Mouse (Mus musculus) limb, embryonic 12.5 days (tissue): ENCODE data around the gene Srsf3. TPM values are rescaled to one million over a fixed set of nuclear protein-coding genes. Genes with fewer than 3 reads are reported as not detected.
"Not testable (repeated sequence)": the region's sequence is repeated elsewhere in the genome, so short reads cannot be mapped to it uniquely, and the experiment has no call there.

ENCODE experiments used
- ATAC-seq: fragments of 200-750 bp; cut with Nextera tagmentation; 2 replicates; pipeline ENCODE4 v1.8.0; 2017; ENCODE audit warnings: low read depth, moderate TSS enrichment; ENCODE audit not compliant: insufficient number of reproducible peaks, insufficient read depth, low FRiP score, low TSS enrichment
- H3K27ac ChIP-seq: fragments of 300-500 bp; sonication (generic); 2 replicates; pipeline ENCODE4 v1.5.1; 2016; ENCODE audit warnings: mild to moderate bottlenecking, moderate library complexity
- H3K27me3 ChIP-seq: fragments of 300-500 bp; sonication (generic); 2 replicates; pipeline ENCODE4 v1.6.1; 2016; ENCODE audit warnings: mild to moderate bottlenecking, moderate library complexity
- H3K36me3 ChIP-seq: fragments of 300-500 bp; sonication (generic); 2 replicates; pipeline ENCODE4 v1.6.1; 2016; ENCODE audit warnings: mild to moderate bottlenecking, moderate library complexity
- H3K4me1 ChIP-seq: fragments of 300-500 bp; sonication (generic); replicated peaks from 2 replicates; pipeline ENCODE4 v1.6.1; 2016
- H3K4me2 ChIP-seq: fragments of 300-500 bp; sonication (generic); 2 replicates; pipeline ENCODE4 v1.6.1; 2016; ENCODE audit warnings: mild to moderate bottlenecking, moderate library complexity
- H3K4me3 ChIP-seq: fragments of 300-500 bp; sonication (generic); replicated peaks from 2 replicates; pipeline ENCODE4 v1.5.1; 2016; ENCODE audit warnings: mild to moderate bottlenecking
- H3K9ac ChIP-seq: fragments of 300-500 bp; sonication (generic); replicated peaks from 2 replicates; pipeline ENCODE4 v1.6.1; 2016; ENCODE audit warnings: mild to moderate bottlenecking, moderate library complexity
- H3K9me3 ChIP-seq: fragments of 300-500 bp; sonication (generic); 2 replicates; pipeline ENCODE4 v1.6.1; 2016; ENCODE audit warnings: mild to moderate bottlenecking, moderate library complexity
- WGBS: fragments of 180-500 bp; shearing (Covaris S2); methylation state at CpG from one replicate; pipeline ENCODE4 v1.1.7; 2016; 5-methylcytosine and 5-hydroxymethylcytosine counted together
- polyA plus RNA-seq: library from polyadenylated mRNA; unstranded; fragments of >200 nt; fragmentation: Nextera tagmentation; extraction: Ambion mirVana; gene quantifications from 2 replicates; pipeline ENCODE4 v1.2.1, GENCODE M21; 2016

Srsf3 gene
- polyA plus RNA-seq, 1 experiment from 2014 or later = 826 TPM

- peak overlapping the region; percentile 76 for H3K4me3 ChIP-seq
- H3K27ac ChIP-seq = peak overlapping the region; percentile 99
- H3K4me1 ChIP-seq = peaks cover 22% of the 10 kb centered on the region
- no peaks in the 10 kb centered on the region for H3K9me3 ChIP-seq
- under 1% methylated on average over 26 of the region's 26 CpGs for WGBS
- H3K27me3 ChIP-seq = no peaks in the 10 kb centered on the region
- H3K4me2 ChIP-seq = peak overlapping the region; percentile 60
- ATAC-seq = no peak
- peak overlapping the region; percentile 98 for H3K9ac ChIP-seq
- peaks cover 19% of the 10 kb centered on the region for H3K36me3 ChIP-seq
These were observed 606 bp upstream of the Srsf3 start for GRCm38 (mm10) chr17:29031771-29032273.

GRCm38 (mm10) chr17:29033569-29034061 is 1.2 kb downstream of the Srsf3 start:
- 0% methylated on average over 6 of the region's 6 CpGs for WGBS
- H3K27ac ChIP-seq = 0 out of 2 replicates have a peak overlapping the region, but pooled peaks have one; percentile 99
- H3K27me3 ChIP-seq = no peaks in the 10 kb centered on the region
- ATAC-seq = no peak
- H3K9ac ChIP-seq = peak overlapping the region; percentile 98
- peak overlapping the region; percentile 76 for H3K4me3 ChIP-seq
- H3K4me1 ChIP-seq = peaks cover 24% of the 10 kb centered on the region
- H3K9me3 ChIP-seq = no peaks in the 10 kb centered on the region
- peaks cover 37% of the 10 kb centered on the region for H3K36me3 ChIP-seq
- H3K4me2 ChIP-seq = peak overlapping the region; percentile 92

- no peak for ATAC-seq
- Histone ChIP-seq H3K9me3 (no peaks in the 10 kb centered on the region), H3K27me3 (no peaks in the 10 kb centered on the region), H3K4me1 (peaks cover 24% of the 10 kb centered on the region), H3K36me3 (peaks cover 43% of the 10 kb centered on the region), H3K9ac (peak overlapping the region; percentile 98), H3K4me2 (peak overlapping the region; percentile 92), H3K27ac (no peak overlapping the region), H3K4me3 (peak overlapping the region; percentile 76)
These were observed 1.8 kb downstream of the Srsf3 start for GRCm38 (mm10) chr17:29034264-29034663.

DNA sequence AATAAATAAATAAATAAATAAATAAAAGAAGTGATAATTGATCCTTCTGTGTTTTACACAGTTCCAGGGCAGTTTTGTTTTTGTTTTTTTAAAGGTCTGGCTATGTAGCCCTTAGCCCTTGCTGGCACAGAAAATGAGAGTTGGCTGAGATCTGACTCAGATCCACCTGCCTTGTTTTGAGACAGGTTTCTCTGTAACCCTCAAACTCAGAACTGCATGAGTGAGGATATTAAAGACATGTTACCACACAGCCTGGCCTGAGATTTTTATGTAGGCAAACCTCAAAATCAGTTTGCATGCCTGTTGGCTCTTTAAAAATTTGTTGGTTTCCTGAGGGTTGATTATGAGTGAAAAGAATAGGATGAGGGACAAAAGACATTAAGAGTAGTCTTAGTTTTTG is 3.1 kb downstream of the Srsf3 start:
- Histone ChIP-seq H3K27ac (no peak overlapping the region), H3K4me2 (peak overlapping the region; percentile 92), H3K9ac (no peak overlapping the region), H3K27me3 (no peaks in the 10 kb centered on the region), H3K36me3 (peaks cover 55% of the 10 kb centered on the region), H3K4me1 (peaks cover 24% of the 10 kb centered on the region), H3K9me3 (no peaks in the 10 kb centered on the region), H3K4me3 (peak overlapping the region; percentile 76)
- no peak for ATAC-seq

DNA sequence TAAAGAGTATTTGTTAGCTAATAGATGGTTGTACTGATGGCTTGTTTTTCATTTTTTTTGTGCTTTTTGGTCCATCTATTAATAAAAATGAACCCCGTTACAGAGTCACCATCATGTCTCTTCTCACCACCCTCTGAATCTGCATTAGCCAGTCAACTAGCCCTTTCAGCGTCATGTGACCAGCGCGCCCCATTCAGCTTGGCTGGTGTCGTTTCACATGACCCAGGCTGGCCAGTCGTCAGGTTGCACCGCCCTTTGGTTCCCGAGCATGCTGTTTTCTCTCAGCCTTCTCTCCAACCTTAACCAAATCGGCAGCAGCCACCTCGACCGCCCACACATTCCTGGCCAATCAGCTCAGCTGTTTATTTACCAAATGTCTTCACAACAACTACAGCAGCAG is 6.9 kb downstream of the Srsf3 start:
- peaks cover 19% of the 10 kb centered on the region for H3K4me1 ChIP-seq
- no peak overlapping the region for H3K4me3 ChIP-seq
- H3K9me3 ChIP-seq = no peaks in the 10 kb centered on the region
- H3K27me3 ChIP-seq = no peaks in the 10 kb centered on the region
- H3K9ac ChIP-seq = no peak overlapping the region
- 77% methylated on average over 11 of the region's 11 CpGs for WGBS
- H3K4me2 ChIP-seq = no peak overlapping the region
- no peak overlapping the region for H3K27ac ChIP-seq
- H3K36me3 ChIP-seq = peaks cover 91% of the 10 kb centered on the region
- no peak for ATAC-seq

GRCm38 (mm10) chr17:29041632-29042031 is 9.2 kb downstream of the Srsf3 start:
- not testable (repeated sequence) for H3K27me3 ChIP-seq, H3K4me2 ChIP-seq, H3K9ac ChIP-seq, H3K9me3 ChIP-seq, ATAC-seq, H3K4me3 ChIP-seq, H3K4me1 ChIP-seq, H3K27ac ChIP-seq
- H3K36me3 ChIP-seq = peaks cover 95% of the 10 kb centered on the region
- WGBS = 94% methylated on average over 3 of the region's 3 CpGs

GRCm38 (mm10) chr17:29042569-29042968 is 10.1 kb downstream of the Srsf3 start:
- Histone ChIP-seq H3K9ac (no peak overlapping the region), H3K36me3 (peaks cover 95% of the 10 kb centered on the region)

DNA sequence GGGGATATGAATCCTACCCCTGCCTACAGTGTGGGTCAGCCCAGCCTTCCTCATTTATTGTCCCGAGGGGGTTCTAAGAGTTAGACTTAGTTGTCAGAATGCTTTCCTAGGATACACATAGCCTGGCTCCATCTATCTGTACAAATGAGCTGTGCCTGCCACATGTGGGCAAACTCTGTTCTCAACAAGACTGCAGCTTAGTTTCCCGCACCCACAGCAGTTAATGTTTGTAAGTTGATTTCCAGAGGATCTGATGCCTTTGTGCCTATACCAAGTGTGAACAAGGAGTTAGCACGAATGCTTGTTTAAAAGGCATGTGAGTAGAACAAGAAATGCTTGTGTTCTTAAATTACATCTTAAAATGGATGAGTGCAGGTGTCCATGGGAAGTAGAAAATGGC is 11.2 kb downstream of the Srsf3 start:
- Histone ChIP-seq H3K9me3 (no peaks in the 10 kb centered on the region), H3K27ac (no peak overlapping the region), H3K4me3 (no peak overlapping the region), H3K27me3 (no peaks in the 10 kb centered on the region), H3K9ac (no peak overlapping the region), H3K4me1 (peaks cover under 1% of the 10 kb centered on the region; the same call in 1 of the 2 replicates), H3K36me3 (peaks cover 91% of the 10 kb centered on the region), H3K4me2 (no peak overlapping the region)
- 89% methylated on average over 3 of the region's 3 CpGs for WGBS
- no peak for ATAC-seq

More at GRCm38 (mm10) chr17:29042569-29042968, 10.1 kb downstream of the Srsf3 start:
- peaks cover 3% of the 10 kb centered on the region; the same call in 1 of the 2 replicates for H3K4me1 ChIP-seq
- H3K27ac ChIP-seq = no peak overlapping the region
- no peaks in the 10 kb centered on the region for H3K27me3 ChIP-seq
- no peaks in the 10 kb centered on the region for H3K9me3 ChIP-seq
- ATAC-seq = no peak
- H3K4me3 ChIP-seq = no peak overlapping the region
- no peak overlapping the region for H3K4me2 ChIP-seq

GRCm38 (mm10) chr17:29044146-29044924 is 11.9 kb downstream of the Srsf3 start:
- no peak overlapping the region for H3K4me3 ChIP-seq
- ATAC-seq = no peak

GRCm38 (mm10) chr17:29044925-29045319 is 12.5 kb downstream of the Srsf3 start:
- no peak overlapping the region for H3K4me2 ChIP-seq
- no peaks in the 10 kb centered on the region for H3K9me3 ChIP-seq
- H3K27ac ChIP-seq = no peak overlapping the region
- no peak for ATAC-seq
- no peak overlapping the region for H3K9ac ChIP-seq
- no peak overlapping the region for H3K4me3 ChIP-seq
- H3K4me1 ChIP-seq = peaks cover 2% of the 10 kb centered on the region; the same call in 1 of the 2 replicates
- peaks cover 78% of the 10 kb centered on the region for H3K36me3 ChIP-seq
- WGBS = 73% methylated on average over 1 of the region's 1 CpGs
- no peaks in the 10 kb centered on the region for H3K27me3 ChIP-seq

More at GRCm38 (mm10) chr17:29044146-29044924, 11.9 kb downstream of the Srsf3 start:
- H3K27me3 ChIP-seq = no peaks in the 10 kb centered on the region
- H3K9ac ChIP-seq = no peak overlapping the region
- WGBS = 83% methylated on average over 6 of the region's 6 CpGs
- H3K9me3 ChIP-seq = no peaks in the 10 kb centered on the region
- H3K36me3 ChIP-seq = peaks cover 84% of the 10 kb centered on the region
- H3K4me1 ChIP-seq = no peaks in the 10 kb centered on the region; the same call in 1 of the 2 replicates
- H3K4me2 ChIP-seq = no peak overlapping the region
- H3K27ac ChIP-seq = no peak overlapping the region

DNA sequence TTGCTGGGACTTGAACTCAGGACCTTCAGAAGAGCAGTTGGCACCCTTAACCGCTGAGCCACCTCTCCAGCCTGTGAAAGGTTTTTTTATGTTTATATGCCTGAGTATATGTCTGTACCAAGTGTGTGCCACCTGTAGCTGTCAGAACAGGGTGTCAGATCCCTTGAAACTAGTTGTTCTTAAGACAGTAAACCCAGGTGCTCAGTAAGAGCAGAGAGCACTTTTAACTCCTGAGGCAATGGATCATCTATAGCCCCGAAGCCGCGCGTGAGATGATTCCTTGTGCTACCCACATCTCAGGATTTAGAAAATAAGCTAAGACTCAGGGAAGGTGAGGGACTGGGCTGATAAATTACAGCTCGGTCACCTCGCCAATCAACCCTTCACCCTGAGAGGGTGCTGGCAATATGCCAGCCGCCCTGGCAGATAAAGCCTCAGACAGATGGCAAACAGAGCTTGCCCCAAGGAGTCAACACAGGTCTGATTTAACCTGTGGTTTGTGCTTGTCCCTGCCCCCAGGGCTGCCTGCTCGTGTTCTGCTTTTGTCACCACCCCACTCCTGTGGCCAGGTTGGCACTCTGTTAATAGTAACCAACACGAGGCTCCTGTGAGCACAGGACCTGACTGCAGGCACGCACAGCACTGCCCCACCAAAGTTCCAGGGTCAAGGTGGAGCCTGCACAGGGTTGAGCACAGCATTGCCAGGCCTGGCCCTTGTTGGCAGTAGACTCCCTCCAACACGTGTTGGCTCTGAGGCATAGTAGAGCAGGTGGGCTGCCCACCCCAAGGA is 13.5 kb downstream of the Srsf3 start:
- Histone ChIP-seq H3K4me3 (no peak overlapping the region), H3K27me3 (no peaks in the 10 kb centered on the region), H3K36me3 (peaks cover 68% of the 10 kb centered on the region), H3K9ac (no peak overlapping the region), H3K9me3 (no peaks in the 10 kb centered on the region), H3K4me2 (no peak overlapping the region), H3K27ac (0 out of 2 replicates have a peak overlapping the region, but pooled peaks have one; percentile 29), H3K4me1 (peaks cover 12% of the 10 kb centered on the region)
- WGBS = 74% methylated on average over 12 of the region's 12 CpGs
- ATAC-seq = peak; percentile 39; the same call in 1 of the 2 replicates
